Mouse (Mus musculus) embryonic facial prominence, embryonic 12.5 days (tissue): Measurements from ENCODE around the gene Sept4. TPM values are rescaled to one million over a fixed set of nuclear protein-coding genes. Genes with fewer than 3 reads are reported as not detected.

ENCODE experiments used
- polyA plus RNA-seq: library from polyadenylated mRNA; unstranded; fragments of >200 nt; fragmentation: Nextera tagmentation; extraction: Ambion mirVana; gene quantifications from 2 replicates; pipeline ENCODE4 v1.2.1, GENCODE M21; 2016

Sept4 gene
- polyA plus RNA-seq, 1 experiment from 2014 or later: 13.3 TPM

Other genes with a start within 250 kb of the Sept4 start
- 4.1 and 4.3 TPM in 2 replicates for gene Ppm1e, start 209.9 kb upstream of the Sept4 start, polyA plus RNA-seq
- 10.6 TPM in 2 replicates for gene Rad51c, start 163.9 kb upstream of the Sept4 start, polyA plus RNA-seq
- 0.64 and 0.99 TPM in 2 replicates for gene Tex14, start 163.8 kb upstream of the Sept4 start, polyA plus RNA-seq
- gene Gm11492, start 2.2 kb upstream of the Sept4 start, polyA plus RNA-seq: not detected in 2 replicates
- gene Mtmr4, start 23.3 kb downstream of the Sept4 start, polyA plus RNA-seq: 54.9 and 58.2 TPM in 2 replicates
- gene Hsf5, start 48.3 kb downstream of the Sept4 start, polyA plus RNA-seq: 0.31 and 0.51 TPM in 2 replicates
- 4.5 and 5.5 TPM in 2 replicates for gene Rnf43, start 93.8 kb downstream of the Sept4 start, polyA plus RNA-seq
- gene Supt4a, start 168.6 kb downstream of the Sept4 start, polyA plus RNA-seq: 158 TPM in 2 replicates
- 5.1 and 8.6 TPM in 2 replicates for gene Tspoap1, start 191.6 kb downstream of the Sept4 start, polyA plus RNA-seq
- 3.0 and 3.4 TPM in 2 replicates for gene Mpo, start 224.7 kb downstream of the Sept4 start, polyA plus RNA-seq